Mouse (Mus musculus) liver, embryonic 13.5 days (tissue): Measurements from ENCODE around the gene Ctla2a. TPM values are rescaled to one million over a fixed set of nuclear protein-coding genes. Genes with fewer than 3 reads are reported as not detected.
"Not testable (repeated sequence)": the region's sequence is repeated elsewhere in the genome, so short reads cannot be mapped to it uniquely, and the experiment has no call there.

Experiments
- ATAC-seq: fragments of 200-750 bp; cut with Nextera tagmentation; 2 replicates; pipeline ENCODE4 v1.8.0; 2017; ENCODE audit warnings: low read depth, mild to moderate bottlenecking, moderate number of reproducible peaks, moderate library complexity
- DNase-seq: peaks from one replicate; pipeline ENCODE4 v3.0.0; 2022
- H3K27ac ChIP-seq: fragments of 300-500 bp; sonication (generic); 2 replicates; pipeline ENCODE4 v1.5.1; 2015; ENCODE audit warnings: moderate library complexity, mild to moderate bottlenecking, inconsistent platforms
- H3K27me3 ChIP-seq: fragments of 300-500 bp; sonication (generic); 2 replicates; pipeline ENCODE4 v1.6.1; 2015; ENCODE audit warnings: mild to moderate bottlenecking, inconsistent platforms
- H3K36me3 ChIP-seq: fragments of 300-500 bp; sonication (generic); 2 replicates; pipeline ENCODE4 v1.6.1; 2015; ENCODE audit warnings: mild to moderate bottlenecking, inconsistent platforms
- H3K4me1 ChIP-seq: fragments of 300-500 bp; sonication (generic); replicated peaks from 2 replicates; pipeline ENCODE4 v1.6.1; 2015; ENCODE audit warnings: inconsistent platforms
- H3K4me2 ChIP-seq: fragments of 300-500 bp; sonication (generic); 2 replicates; pipeline ENCODE4 v1.6.1; 2015; ENCODE audit warnings: inconsistent platforms, mild to moderate bottlenecking, moderate library complexity
- H3K4me3 ChIP-seq: fragments of 300-500 bp; sonication (generic); replicated peaks from 2 replicates; pipeline ENCODE4 v1.5.1; 2015; ENCODE audit warnings: mild to moderate bottlenecking, inconsistent platforms
- H3K9ac ChIP-seq: fragments of 300-500 bp; sonication (generic); 2 replicates; pipeline ENCODE4 v1.6.1; 2015; ENCODE audit warnings: mild to moderate bottlenecking, inconsistent platforms
- H3K9me3 ChIP-seq: fragments of 300-500 bp; sonication (generic); replicated peaks from 2 replicates; pipeline ENCODE4 v1.6.1; 2016; ENCODE audit warnings: inconsistent platforms
- WGBS: fragments of 180-500 bp; shearing (Covaris S2); methylation state at CpG from one replicate; pipeline ENCODE4 v1.1.7; 2015; ENCODE audit not compliant: insufficient replicate concordance; 5-methylcytosine and 5-hydroxymethylcytosine counted together
- polyA plus RNA-seq: library from polyadenylated mRNA; unstranded; fragments of >200 nt; fragmentation: Nextera tagmentation; extraction: Ambion mirVana; gene quantifications from 2 replicates; pipeline ENCODE4 v1.2.1, GENCODE M21; 2015

Gene Ctla2a
- 32.7 and 35.5 TPM in 2 replicates for polyA plus RNA-seq

GRCm38 (mm10) chr13:60936500-60936901, at the start of gene Ctla2a, which contains the start of gene Gm49391:
Gene Ctla2a (minus strand): TSS chr13:60936625.
Gene Gm49391 (minus strand): TSS chr13:60936571.
- H3K4me2 ChIP-seq = no peak within 1 kb of the TSS
- no peaks in the 10 kb centered on the region for H3K27me3 ChIP-seq
- H3K4me3 ChIP-seq = no peak within 1 kb of the TSS
- no peaks in the 10 kb centered on the region for H3K4me1 ChIP-seq
- peak; percentile 18 for DNase-seq
- H3K9me3 ChIP-seq = no peaks in the 10 kb centered on the region
- no peaks in the 10 kb centered on the region for H3K36me3 ChIP-seq
- WGBS = 13% methylated on average over 5 of the region's 5 CpGs
- H3K27ac ChIP-seq = no peak within 1 kb of the TSS
- H3K9ac ChIP-seq = no peak within 1 kb of the TSS
- peak; percentile 87 for ATAC-seq

GRCm38 (mm10) chr13:60972319-60972718, 35.9 kb upstream of the Ctla2a start:
- not testable (repeated sequence) for H3K27me3 ChIP-seq, H3K27ac ChIP-seq, H3K4me1 ChIP-seq, H3K9ac ChIP-seq, ATAC-seq, H3K36me3 ChIP-seq, H3K4me3 ChIP-seq, DNase-seq, H3K4me2 ChIP-seq, H3K9me3 ChIP-seq
- 60% methylated on average over 4 of the region's 4 CpGs for WGBS

- not testable (repeated sequence) for H3K27me3 ChIP-seq, H3K9me3 ChIP-seq, DNase-seq, H3K4me1 ChIP-seq, H3K27ac ChIP-seq, H3K4me2 ChIP-seq, H3K36me3 ChIP-seq, H3K4me3 ChIP-seq, ATAC-seq, H3K9ac ChIP-seq
- WGBS = 27% methylated on average over 4 of the region's 5 CpGs
These were observed 27.6 kb upstream of the Ctla2a start for GRCm38 (mm10) chr13:60963985-60964384.

- no peaks in the 10 kb centered on the region for H3K4me1 ChIP-seq
- H3K9ac ChIP-seq = no peak overlapping the region
- 51% methylated on average over 5 of the region's 5 CpGs for WGBS
- no peak for DNase-seq
- H3K36me3 ChIP-seq = no peaks in the 10 kb centered on the region
- H3K27me3 ChIP-seq = no peaks in the 10 kb centered on the region
- H3K4me2 ChIP-seq = no peak overlapping the region
- H3K27ac ChIP-seq = no peak overlapping the region
- H3K4me3 ChIP-seq = no peak overlapping the region
- ATAC-seq = no peak
- H3K9me3 ChIP-seq = no peaks in the 10 kb centered on the region
These were observed 25.3 kb upstream of the Ctla2a start for GRCm38 (mm10) chr13:60961706-60962105.

GRCm38 (mm10) chr13:60941884-60942283, 5.5 kb upstream of the Ctla2a start, which contains the start of gene Tpbpa:
Gene Tpbpa (minus strand): TSS chr13:60941984.
- DNase-seq, H3K9ac ChIP-seq, H3K4me3 ChIP-seq, H3K36me3 ChIP-seq, ATAC-seq, H3K27ac ChIP-seq, H3K4me2 ChIP-seq, H3K9me3 ChIP-seq, H3K27me3 ChIP-seq, H3K4me1 ChIP-seq: not testable (repeated sequence)
- 60% methylated on average over 3 of the region's 3 CpGs for WGBS

- not testable (repeated sequence) for H3K27me3 ChIP-seq, H3K9me3 ChIP-seq, H3K36me3 ChIP-seq, H3K4me3 ChIP-seq, H3K4me1 ChIP-seq, DNase-seq, H3K27ac ChIP-seq, ATAC-seq, H3K4me2 ChIP-seq, H3K9ac ChIP-seq
- WGBS = 45% methylated on average over 2 of the region's 2 CpGs
These were observed 935 bp downstream of the Ctla2a start, which contains the start of gene Gm49393 for GRCm38 (mm10) chr13:60935490-60935889. Gene Gm49393 (minus strand): TSS chr13:60935590.

GRCm38 (mm10) chr13:60904780-60905179, 31.6 kb downstream of the Ctla2a start, which contains the start of gene Tpbpb:
Gene Tpbpb (minus strand): TSS chr13:60904880.
- not testable (repeated sequence) for H3K4me2 ChIP-seq, DNase-seq, H3K36me3 ChIP-seq, ATAC-seq, H3K4me1 ChIP-seq, H3K4me3 ChIP-seq, H3K27me3 ChIP-seq, H3K9me3 ChIP-seq, H3K9ac ChIP-seq, H3K27ac ChIP-seq
- WGBS = 49% methylated on average over 2 of the region's 2 CpGs

GRCm38 (mm10) chr13:60897328-60897727, 39.1 kb downstream of the Ctla2a start, which contains the start of gene Ctla2b:
Gene Ctla2b (minus strand): TSS chr13:60897447.
- peak; percentile 86 for ATAC-seq
- Histone ChIP-seq H3K4me3 (no peak within 1 kb of the TSS), H3K4me1 (no peaks in the 10 kb centered on the region), H3K27ac (peak within 1 kb of the TSS; percentile 13; the same call in 1 of the 2 replicates), H3K4me2 (no peak within 1 kb of the TSS), H3K27me3 (no peaks in the 10 kb centered on the region), H3K36me3 (no peaks in the 10 kb centered on the region), H3K9ac (no peak within 1 kb of the TSS), H3K9me3 (no peaks in the 10 kb centered on the region)
- 12% methylated on average over 3 of the region's 3 CpGs for whole genome bisulfite sequencing
- DNase-seq = peak; percentile 9

- not testable (repeated sequence) for DNase-seq, H3K27me3 ChIP-seq, H3K4me2 ChIP-seq, H3K36me3 ChIP-seq, H3K4me1 ChIP-seq, H3K9ac ChIP-seq, H3K4me3 ChIP-seq, ATAC-seq, H3K9me3 ChIP-seq
- 75% methylated on average over 8 of the region's 8 CpGs for WGBS
- peak within 1 kb of the TSS; percentile 13; the same call in 1 of the 2 replicates for H3K27ac ChIP-seq
These were observed 39.6 kb downstream of the Ctla2a start, which contains the start of gene Gm49392 for GRCm38 (mm10) chr13:60896794-60897193. Gene Gm49392 (minus strand): TSS chr13:60896894.

GRCm38 (mm10) chr13:60895406-60896160, 40.8 kb downstream of the Ctla2a start:
- H3K4me3 ChIP-seq = no peak overlapping the region
- no peak overlapping the region for H3K4me2 ChIP-seq
- DNase-seq (no peak), ATAC-seq (no peak)
- H3K9me3 ChIP-seq = no peaks in the 10 kb centered on the region
- no peaks in the 10 kb centered on the region for H3K36me3 ChIP-seq
- no peaks in the 10 kb centered on the region for H3K27me3 ChIP-seq
- H3K27ac ChIP-seq = no peak overlapping the region
- no peak overlapping the region for H3K9ac ChIP-seq
- no peaks in the 10 kb centered on the region for H3K4me1 ChIP-seq

- 28% methylated on average over 1 of the region's 1 CpGs for WGBS
- ATAC-seq = no peak
- no peaks in the 10 kb centered on the region for H3K9me3 ChIP-seq
These were observed 44.1 kb downstream of the Ctla2a start for GRCm38 (mm10) chr13:60892301-60892700.

More at GRCm38 (mm10) chr13:60892301-60892700, 44.1 kb downstream of the Ctla2a start:
- Histone ChIP-seq H3K4me2 (no peak overlapping the region), H3K9ac (no peak overlapping the region), H3K4me1 (no peaks in the 10 kb centered on the region), H3K4me3 (no peak overlapping the region), H3K36me3 (no peaks in the 10 kb centered on the region), H3K27me3 (no peaks in the 10 kb centered on the region), H3K27ac (no peak overlapping the region)
- DNase-seq = no peak
